Mouse (Mus musculus) limb, embryonic 10.5 days (tissue): ENCODE data around the gene Fam118b. TPM values are rescaled to one million over a fixed set of nuclear protein-coding genes. Genes with fewer than 3 reads are reported as not detected.

Experiments used
- DNase-seq: peaks from one replicate; pipeline ENCODE4 v3.0.0-alpha.2; 2017; ENCODE audit warnings: low spot score
- H3K27ac ChIP-seq: fragments of 300-500 bp; sonication (generic); 2 replicates; pipeline ENCODE4 v1.5.1; 2016; ENCODE audit warnings: mild to moderate bottlenecking
- H3K27me3 ChIP-seq: fragments of 300-500 bp; sonication (generic); 2 replicates; pipeline ENCODE4 v1.6.1; 2016; ENCODE audit warnings: low read depth, mild to moderate bottlenecking; ENCODE audit not compliant: poor library complexity, severe bottlenecking
- H3K36me3 ChIP-seq: fragments of 300-500 bp; sonication (generic); 2 replicates; pipeline ENCODE4 v1.6.1; 2016; ENCODE audit warnings: mild to moderate bottlenecking, moderate library complexity
- H3K4me1 ChIP-seq: fragments of 300-500 bp; sonication (generic); 2 replicates; pipeline ENCODE4 v1.6.1; 2016
- H3K4me3 ChIP-seq: fragments of 300-500 bp; sonication (generic); 2 replicates; pipeline ENCODE4 v1.5.1; 2016; ENCODE audit warnings: mild to moderate bottlenecking, moderate library complexity
- H3K9me3 ChIP-seq: fragments of 300-500 bp; sonication (generic); replicated peaks from 2 replicates; pipeline ENCODE4 v1.6.1; 2016; ENCODE audit warnings: mild to moderate bottlenecking
- WGBS: fragments of 180-500 bp; shearing (Covaris S2); methylation state at CpG from one replicate; pipeline ENCODE4 v1.1.7; 2016; 5-methylcytosine and 5-hydroxymethylcytosine counted together
- polyA plus RNA-seq: library from polyadenylated mRNA; unstranded; fragments of >200 nt; fragmentation: Nextera tagmentation; extraction: Ambion mirVana; gene quantifications from 2 replicates; pipeline ENCODE4 v1.2.1, GENCODE M21; 2016

Fam118b gene
- 62.6 and 66.7 TPM in 2 replicates for polyA plus RNA-seq

- WGBS = under 1% methylated on average over 62 of the region's 62 CpGs
Observed at GRCm38 (mm10) chr9:35267146-35267975, at the start of gene Fam118b, which contains the start of gene Rpusd4. Gene Fam118b, minus strand, starts transcription at chr9:35267805. Gene Rpusd4, plus strand, starts transcription at chr9:35267865.

GRCm38 (mm10) chr9:35316771-35317211, 49.2 kb upstream of the Fam118b start:
- Histone ChIP-seq H3K9me3 (no peaks in the 10 kb centered on the region), H3K4me1 (peaks cover 87% of the 10 kb centered on the region), H3K27me3 (peaks cover 31% of the 10 kb centered on the region)

More at GRCm38 (mm10) chr9:35267146-35267975, at the start of gene Fam118b, which contains the start of gene Rpusd4:
- no peaks in the 10 kb centered on the region for H3K27me3 ChIP-seq
- peak within 1 kb of the TSS; percentile 90 for H3K27ac ChIP-seq
- peak within 1 kb of the TSS; percentile 84 for H3K4me3 ChIP-seq
- peak; percentile 95 for DNase-seq
- no peaks in the 10 kb centered on the region for H3K9me3 ChIP-seq
- peaks cover 27% of the 10 kb centered on the region for H3K36me3 ChIP-seq
- peaks cover 15% of the 10 kb centered on the region for H3K4me1 ChIP-seq

GRCm38 (mm10) chr9:35314254-35314653, 46.6 kb upstream of the Fam118b start:
- H3K9me3 ChIP-seq = no peaks in the 10 kb centered on the region
- peaks cover 10% of the 10 kb centered on the region; the same call in 1 of the 2 replicates for H3K27me3 ChIP-seq
- peak overlapping the region; percentile 70 for H3K27ac ChIP-seq
- H3K36me3 ChIP-seq = no peaks in the 10 kb centered on the region
- H3K4me3 ChIP-seq = no peak overlapping the region
- peaks cover 72% of the 10 kb centered on the region for H3K4me1 ChIP-seq
- DNase-seq = peak; percentile 30
- 64% methylated on average over 1 of the region's 1 CpGs for WGBS

More at GRCm38 (mm10) chr9:35316771-35317211, 49.2 kb upstream of the Fam118b start:
- no peak overlapping the region for H3K4me3 ChIP-seq
- no peaks in the 10 kb centered on the region for H3K36me3 ChIP-seq
- peak; percentile 41 for DNase-seq
- 31% methylated on average over 3 of the region's 3 CpGs for WGBS
- peak overlapping the region; percentile 84 for H3K27ac ChIP-seq

- H3K9me3 ChIP-seq = no peaks in the 10 kb centered on the region
- 34% methylated on average over 4 of the region's 4 CpGs for WGBS
- peaks cover 10% of the 10 kb centered on the region; the same call in 1 of the 2 replicates for H3K27me3 ChIP-seq
- peaks cover 66% of the 10 kb centered on the region for H3K4me1 ChIP-seq
- no peaks in the 10 kb centered on the region for H3K36me3 ChIP-seq
- peak overlapping the region; percentile 70 for H3K27ac ChIP-seq
- no peak overlapping the region for H3K4me3 ChIP-seq
- peak; percentile 32 for DNase-seq
Observed at GRCm38 (mm10) chr9:35313601-35314000, 46.0 kb upstream of the Fam118b start.

- 53% methylated on average over 3 of the region's 3 CpGs for WGBS
- no peaks in the 10 kb centered on the region for H3K9me3 ChIP-seq
- H3K27me3 ChIP-seq = peaks cover 7% of the 10 kb centered on the region; the same call in 1 of the 2 replicates
- no peaks in the 10 kb centered on the region for H3K36me3 ChIP-seq
- peak; percentile 27 for DNase-seq
- peaks cover 61% of the 10 kb centered on the region for H3K4me1 ChIP-seq
- peak overlapping the region; percentile 42; the same call in 1 of the 2 replicates for H3K27ac ChIP-seq
- H3K4me3 ChIP-seq = no peak overlapping the region
Observed at GRCm38 (mm10) chr9:35312516-35312915, 44.9 kb upstream of the Fam118b start.

- Histone ChIP-seq H3K4me1 (peaks cover 49% of the 10 kb centered on the region), H3K4me3 (no peak overlapping the region), H3K9me3 (no peaks in the 10 kb centered on the region), H3K27me3 (0 out of 2 replicates have a peak, but pooled peaks cover 5% of the 10 kb centered on the region), H3K27ac (peak overlapping the region; percentile 70), H3K36me3 (no peaks in the 10 kb centered on the region)
- DNase-seq = no peak
- WGBS = 77% methylated on average over 6 of the region's 6 CpGs
Observed at GRCm38 (mm10) chr9:35310377-35310776, 42.8 kb upstream of the Fam118b start.

GRCm38 (mm10) chr9:35307461-35307860, 39.9 kb upstream of the Fam118b start:
- H3K36me3 ChIP-seq = no peaks in the 10 kb centered on the region
- peaks cover 22% of the 10 kb centered on the region for H3K4me1 ChIP-seq
- 47% methylated on average over 7 of the region's 7 CpGs for WGBS
- 0 out of 2 replicates have a peak, but pooled peaks cover 5% of the 10 kb centered on the region for H3K27me3 ChIP-seq
- no peak overlapping the region for H3K4me3 ChIP-seq
- no peak for DNase-seq
- H3K27ac ChIP-seq = no peak overlapping the region
- H3K9me3 ChIP-seq = no peaks in the 10 kb centered on the region

GRCm38 (mm10) chr9:35302172-35302571, 34.6 kb upstream of the Fam118b start:
- H3K9me3 ChIP-seq = no peaks in the 10 kb centered on the region
- WGBS = 92% methylated on average over 3 of the region's 3 CpGs
- no peaks in the 10 kb centered on the region for H3K27me3 ChIP-seq
- H3K36me3 ChIP-seq = no peaks in the 10 kb centered on the region
- peaks cover 2% of the 10 kb centered on the region for H3K4me1 ChIP-seq
- H3K4me3 ChIP-seq = no peak overlapping the region
- DNase-seq = no peak
- H3K27ac ChIP-seq = no peak overlapping the region

- Histone ChIP-seq H3K27me3 (no peaks in the 10 kb centered on the region), H3K4me1 (peaks cover 2% of the 10 kb centered on the region), H3K27ac (no peak overlapping the region), H3K9me3 (no peaks in the 10 kb centered on the region), H3K4me3 (no peak overlapping the region), H3K36me3 (no peaks in the 10 kb centered on the region)
- DNase-seq = no peak
Observed at GRCm38 (mm10) chr9:35297791-35298190, 30.2 kb upstream of the Fam118b start.

GRCm38 (mm10) chr9:35293465-35293864, 25.9 kb upstream of the Fam118b start:
- Histone ChIP-seq H3K4me1 (peaks cover 36% of the 10 kb centered on the region), H3K27ac (no peak overlapping the region), H3K4me3 (no peak overlapping the region), H3K27me3 (peaks cover 4% of the 10 kb centered on the region; the same call in 1 of the 2 replicates), H3K36me3 (no peaks in the 10 kb centered on the region), H3K9me3 (no peaks in the 10 kb centered on the region)
- DNase-seq = no peak
- WGBS = 89% methylated on average over 5 of the region's 5 CpGs

- H3K4me1 ChIP-seq = peaks cover 52% of the 10 kb centered on the region
- H3K4me3 ChIP-seq = no peak overlapping the region
- no peaks in the 10 kb centered on the region for H3K9me3 ChIP-seq
- 75% methylated on average over 4 of the region's 4 CpGs for WGBS
- H3K36me3 ChIP-seq = no peaks in the 10 kb centered on the region
- no peak for DNase-seq
- peaks cover 29% of the 10 kb centered on the region for H3K27me3 ChIP-seq
- H3K27ac ChIP-seq = no peak overlapping the region
Observed at GRCm38 (mm10) chr9:35290916-35291315, 23.3 kb upstream of the Fam118b start.

- H3K27ac ChIP-seq = peak overlapping the region; percentile 42; the same call in 1 of the 2 replicates
- no peaks in the 10 kb centered on the region for H3K9me3 ChIP-seq
- 95% methylated on average over 3 of the region's 3 CpGs for WGBS
- H3K36me3 ChIP-seq = no peaks in the 10 kb centered on the region
- no peak for DNase-seq
- peaks cover 34% of the 10 kb centered on the region for H3K27me3 ChIP-seq
- H3K4me3 ChIP-seq = no peak overlapping the region
- H3K4me1 ChIP-seq = peaks cover 52% of the 10 kb centered on the region
Observed at GRCm38 (mm10) chr9:35290417-35290816, 22.8 kb upstream of the Fam118b start.

- H3K36me3 ChIP-seq = no peaks in the 10 kb centered on the region
- peak overlapping the region; percentile 42; the same call in 1 of the 2 replicates for H3K27ac ChIP-seq
- DNase-seq = peak; percentile 57
- H3K27me3 ChIP-seq = peaks cover 38% of the 10 kb centered on the region
- H3K9me3 ChIP-seq = no peaks in the 10 kb centered on the region
- peaks cover 52% of the 10 kb centered on the region for H3K4me1 ChIP-seq
- WGBS = 13% methylated on average over 7 of the region's 7 CpGs
- no peak overlapping the region; the same call in 1 of the 2 replicates for H3K4me3 ChIP-seq
Observed at GRCm38 (mm10) chr9:35289992-35290391, 22.4 kb upstream of the Fam118b start.
